Mouse (Mus musculus) telencephalon, adult 2 months (tissue): ENCODE data around the gene Tex19.1.
A peak's percentile ranks its signal among the peaks of the same experiment; 100 is the strongest.
"Not testable (repeated sequence)": the region's sequence is repeated elsewhere in the genome, so short reads cannot be mapped to it uniquely, and the experiment has no call there.

Experiments
- DNase-seq: peaks from one replicate; pipeline ENCODE4 v3.0.0-alpha.2; 2011; ENCODE audit warnings: low read depth, low spot score

Tex19.1 gene

DNA sequence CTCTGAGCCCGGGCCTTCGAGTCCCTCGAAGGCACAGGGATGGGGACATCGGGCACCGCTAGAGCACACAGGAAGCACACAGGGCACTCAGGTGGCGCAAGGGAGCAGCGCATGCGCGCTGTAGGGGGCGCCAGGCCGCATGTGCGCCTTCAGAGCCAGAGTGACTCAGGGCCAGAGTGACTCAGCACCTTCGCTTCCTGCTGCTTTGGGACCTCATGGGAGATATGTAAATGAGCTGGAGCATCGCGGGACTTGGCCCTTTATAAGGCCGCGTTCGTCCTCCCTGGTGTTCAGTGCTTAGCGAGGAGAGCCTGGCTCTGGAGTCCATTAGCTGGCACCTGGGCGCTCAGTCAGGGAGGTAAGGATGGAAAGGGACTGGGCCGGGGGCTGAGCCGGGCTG, at the start of gene Tex19.1:
TSS of gene Tex19.1 (plus strand) at position 279 of the 400 bp plus-strand sequence.
- DNase-seq, result no peak

DNA sequence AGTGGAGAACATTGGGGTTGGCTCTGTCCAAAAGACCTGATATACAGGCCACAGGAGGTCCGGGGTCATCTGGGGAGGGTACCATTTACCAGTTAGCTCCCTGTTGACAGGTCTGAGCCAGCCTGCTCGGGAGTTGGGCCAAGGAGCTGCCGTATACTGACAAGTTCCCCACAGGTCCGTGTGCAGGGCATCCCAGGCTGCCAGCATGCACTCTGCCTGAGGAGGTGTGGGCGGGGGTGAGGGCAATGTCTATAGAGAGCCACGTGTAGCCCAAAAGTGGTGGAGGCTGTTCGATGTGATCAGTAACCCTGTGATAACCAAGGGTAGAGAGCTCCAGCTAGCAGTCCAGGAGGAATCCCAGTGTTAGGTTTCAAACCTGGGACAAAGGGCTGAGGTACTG, 46.2 kb upstream of the Tex19.1 start:
- DNase-seq, result no peak

- DNase-seq, result no peak
Observed at GRCm38 (mm10) chr11:121100692-121101091, 45.3 kb upstream of the Tex19.1 start.

DNA sequence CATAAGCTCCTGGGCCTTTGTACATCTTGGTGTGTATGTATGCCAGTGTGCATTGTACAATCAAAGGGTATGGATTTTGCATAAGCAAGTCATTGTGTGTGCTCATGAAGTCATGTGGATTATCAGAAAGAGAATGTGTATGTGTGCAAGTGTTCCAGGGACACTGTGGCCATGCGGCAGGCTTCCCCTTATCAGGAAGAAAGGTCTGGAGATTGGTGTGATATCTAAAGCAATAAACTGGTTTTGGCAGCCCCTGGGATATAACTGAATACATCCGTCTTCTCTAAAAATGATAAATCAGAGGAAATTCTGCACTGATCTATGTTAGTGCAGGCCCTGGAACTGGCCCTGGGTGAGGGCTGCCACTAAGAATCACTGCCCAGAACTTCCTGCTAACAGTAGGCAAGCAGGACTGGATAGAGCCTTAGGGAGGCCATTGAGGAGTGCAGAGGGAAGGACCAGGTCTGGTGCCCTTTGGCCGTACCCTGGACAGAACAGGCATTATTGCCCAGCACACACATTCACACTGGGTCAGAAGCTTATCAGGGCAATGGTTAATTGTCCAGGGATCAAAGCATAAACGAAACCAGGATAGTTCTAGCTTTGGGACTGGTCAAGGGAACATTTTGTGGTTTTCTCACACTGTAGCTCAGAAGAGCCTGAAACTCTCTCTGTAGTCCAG, 44.7 kb upstream of the Tex19.1 start:
- DNase-seq, result no peak

DNA sequence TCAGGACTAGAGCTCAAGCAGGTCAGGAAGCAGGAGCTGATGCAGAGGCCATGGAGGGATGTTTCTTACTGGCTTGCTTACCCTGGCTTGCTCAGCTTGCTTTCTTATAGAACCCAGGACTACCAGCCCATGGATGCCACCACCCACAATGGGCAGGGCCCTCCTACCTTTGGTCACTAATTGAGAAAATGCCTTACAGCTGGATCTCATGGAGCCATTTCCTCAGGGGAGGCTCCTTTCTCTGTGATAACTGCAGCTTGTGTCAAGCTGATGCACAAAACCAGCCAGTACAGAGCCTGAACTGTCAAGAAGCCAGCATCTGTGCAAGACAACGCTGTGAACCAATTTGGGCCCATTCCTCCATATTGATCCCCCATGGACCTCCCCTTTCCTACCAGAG, 38.7 kb upstream of the Tex19.1 start:
- not testable (repeated sequence) for DNase-seq

- DNase-seq, result no peak
Observed at GRCm38 (mm10) chr11:121108061-121108460, 37.9 kb upstream of the Tex19.1 start.

DNA sequence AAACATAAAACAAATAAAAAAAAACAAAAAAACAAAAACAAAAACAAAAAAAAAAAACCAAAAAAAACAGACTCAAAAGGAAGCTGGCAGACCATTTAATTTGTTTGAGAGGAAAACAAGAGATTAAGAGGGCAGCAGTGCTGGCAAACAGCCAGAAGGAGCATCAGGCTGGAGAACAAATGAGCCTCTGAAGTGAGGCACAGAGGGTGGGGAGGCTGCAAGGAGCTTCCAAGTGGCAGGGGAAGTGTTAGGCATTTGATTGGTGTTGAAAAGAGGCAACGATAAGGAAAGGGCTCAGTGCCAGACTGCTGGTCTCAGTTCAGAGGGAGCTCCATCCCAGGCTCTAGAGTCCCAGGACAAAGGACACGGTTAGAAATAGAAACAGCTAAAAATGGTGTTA, 36.0 kb upstream of the Tex19.1 start:
- DNase-seq, result no peak

- DNase-seq, result no peak
Observed at GRCm38 (mm10) chr11:121111051-121111450, 34.9 kb upstream of the Tex19.1 start.

DNA sequence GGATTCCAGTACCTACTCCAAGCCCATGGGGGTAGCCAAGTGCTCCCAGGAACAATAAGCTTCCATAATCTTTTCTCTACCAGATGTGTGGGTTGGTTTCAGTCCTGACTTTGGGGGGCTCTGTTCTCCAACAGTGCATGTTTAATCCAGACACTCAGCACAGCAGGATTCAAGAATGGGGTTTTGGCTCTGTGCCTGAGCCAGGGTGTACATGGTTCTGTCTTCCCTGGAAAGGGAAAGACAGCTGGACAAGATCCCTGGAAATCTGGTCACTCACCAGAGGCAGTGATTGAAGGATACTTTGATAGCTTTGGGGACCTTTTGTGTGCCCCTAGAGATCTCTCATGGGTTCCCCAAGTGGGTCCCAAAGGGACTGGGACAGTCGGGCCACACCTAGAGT, 34.3 kb upstream of the Tex19.1 start:
- no peak for DNase-seq

- no peak for DNase-seq
Observed at GRCm38 (mm10) chr11:121112091-121112775, 33.7 kb upstream of the Tex19.1 start.

GRCm38 (mm10) chr11:121118106-121118505, 27.8 kb upstream of the Tex19.1 start:
- no peak for DNase-seq

GRCm38 (mm10) chr11:121118577-121118976, 27.4 kb upstream of the Tex19.1 start, which contains the start of gene Tex19.2:
TSS of gene Tex19.2 (minus strand) at chr11:121118677.
- DNase-seq, result no peak

DNA sequence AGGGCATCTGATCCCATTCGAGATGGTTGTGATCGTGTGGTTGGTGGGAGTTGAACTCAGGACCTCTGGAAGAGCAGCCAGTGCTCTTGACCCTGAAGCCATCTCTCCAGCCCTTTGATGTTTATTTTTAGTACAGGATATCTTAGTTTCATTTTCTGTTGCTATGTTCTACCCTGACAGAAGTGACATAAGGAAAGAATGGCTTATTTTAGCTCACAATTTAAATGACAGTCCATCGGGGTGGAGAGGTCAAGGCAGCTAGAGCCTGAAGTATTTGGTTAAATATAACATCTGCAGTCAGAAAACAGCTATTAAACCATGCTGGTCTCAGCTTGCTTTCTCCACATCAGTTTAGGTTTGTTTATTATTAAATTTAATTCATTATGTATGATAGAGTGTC, 24.8 kb upstream of the Tex19.1 start:
- DNase-seq, result no peak

DNA sequence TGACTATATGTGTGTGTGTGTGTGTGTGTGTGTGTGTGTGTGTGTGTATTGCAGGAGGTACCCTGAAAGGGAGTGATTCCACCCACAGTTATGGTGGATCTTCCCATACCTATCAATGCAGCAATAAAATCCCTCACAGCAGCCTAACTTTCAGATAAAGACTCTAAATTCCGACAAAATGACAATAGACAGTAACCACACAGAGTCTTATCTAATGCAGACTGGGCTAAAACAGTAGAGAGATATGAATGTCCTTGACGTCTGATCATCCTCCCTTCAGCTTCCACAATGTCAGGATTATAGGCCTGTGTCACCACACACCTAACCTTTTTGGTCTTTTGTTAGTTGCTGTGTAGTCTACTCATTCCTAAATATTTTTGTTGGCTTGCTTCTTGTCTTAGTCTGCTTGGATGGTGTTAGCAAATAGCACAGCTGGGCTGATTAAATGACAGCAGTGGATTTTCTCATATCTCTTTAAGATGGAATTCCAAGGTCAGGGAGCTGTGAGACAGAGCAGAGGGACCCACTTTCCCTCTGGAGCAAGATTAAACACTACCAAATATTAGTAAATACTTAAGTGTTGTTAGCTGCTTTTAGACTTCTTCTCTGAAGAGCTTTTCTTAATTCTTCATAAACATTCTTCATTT, 23.8 kb upstream of the Tex19.1 start:
- DNase-seq, result no peak

GRCm38 (mm10) chr11:121123438-121123837, 22.5 kb upstream of the Tex19.1 start:
- DNase-seq, result peak; percentile 52

DNA sequence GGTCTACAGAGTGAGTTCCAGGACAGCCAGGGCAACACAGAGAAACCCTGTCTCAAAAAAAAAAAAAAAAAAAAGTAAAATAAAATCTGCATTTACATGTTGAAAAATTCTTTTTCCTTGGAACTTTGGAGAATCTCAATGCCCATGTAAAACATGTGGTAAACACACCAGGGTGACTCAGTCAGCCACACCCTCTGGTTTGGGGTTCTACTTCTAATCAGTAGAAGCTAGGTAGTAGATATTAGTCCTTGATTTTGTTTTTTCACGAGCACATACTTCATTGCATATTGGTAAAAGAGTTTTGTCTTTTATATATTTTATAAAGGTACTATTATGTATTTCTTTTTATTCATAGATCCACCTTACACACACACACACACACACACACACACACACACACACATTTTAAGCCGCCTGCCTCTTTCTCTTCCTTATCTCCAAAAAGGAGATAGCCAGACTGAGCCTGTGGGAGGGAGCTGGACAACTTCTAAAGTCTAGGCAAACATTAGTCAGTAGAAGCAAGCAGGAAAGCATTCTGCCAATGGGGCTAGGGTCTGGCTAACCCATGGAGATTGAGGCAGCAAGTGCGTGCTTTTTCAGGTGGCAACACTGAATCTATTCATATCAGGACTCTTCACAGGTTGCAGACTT, 20.3 kb upstream of the Tex19.1 start:
- no peak for DNase-seq

GRCm38 (mm10) chr11:121126395-121126794, 19.5 kb upstream of the Tex19.1 start:
- DNase-seq, result no peak

GRCm38 (mm10) chr11:121127441-121127840, 18.5 kb upstream of the Tex19.1 start:
- DNase-seq, result no peak

- DNase-seq, result no peak
Observed at GRCm38 (mm10) chr11:121129616-121130015, 16.3 kb upstream of the Tex19.1 start.

GRCm38 (mm10) chr11:121134600-121134999, 11.3 kb upstream of the Tex19.1 start:
- DNase-seq, result no peak

DNA sequence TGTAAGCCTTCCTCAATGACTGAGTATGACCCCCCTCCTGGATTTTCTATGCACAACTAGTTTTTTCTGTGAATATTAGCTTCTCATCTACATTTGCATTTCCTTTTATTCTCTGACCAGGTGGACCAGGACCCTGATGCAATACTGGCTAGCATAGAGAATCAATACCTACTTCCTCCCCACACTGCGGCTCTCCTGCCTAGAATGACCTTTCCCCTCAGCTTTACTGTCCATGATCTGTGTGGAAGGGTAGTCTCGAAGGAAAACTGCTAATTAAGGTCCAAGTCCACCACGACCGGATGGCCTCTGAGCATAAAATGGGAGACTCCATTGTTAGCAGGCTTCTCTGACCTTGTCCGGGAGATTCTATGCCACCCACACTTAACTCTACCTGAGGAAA, 8.3 kb upstream of the Tex19.1 start:
- no peak for DNase-seq

DNA sequence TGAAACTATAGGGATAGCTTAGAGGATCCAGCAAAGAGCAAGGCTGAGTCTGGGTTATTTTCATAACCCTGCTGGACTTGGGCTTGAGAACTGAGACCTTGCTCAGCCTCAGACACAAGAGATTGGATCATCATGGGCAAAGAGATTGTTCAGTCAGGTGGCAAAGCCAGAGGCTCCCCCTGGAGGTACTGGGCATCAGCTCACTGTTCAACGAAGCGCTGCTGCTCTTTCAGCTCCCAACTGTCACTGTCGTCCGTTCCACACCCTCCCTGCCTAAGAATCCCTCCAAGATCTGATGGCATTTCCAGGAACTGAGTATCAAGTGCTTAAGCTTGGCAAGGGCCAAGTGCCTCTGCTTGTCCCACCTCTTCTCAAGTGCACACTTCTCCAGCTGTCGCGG, 7.2 kb upstream of the Tex19.1 start:
- DNase-seq, result no peak
